Mouse (Mus musculus): Measurements from ENCODE around the gene Has3. TPM values are rescaled to one million over a fixed set of nuclear protein-coding genes. Genes with fewer than 3 reads are reported as not detected.

Has3 gene
- polyA plus RNA-seq, 1 experiment from 2014 or later, result 1.8 TPM

DNA sequence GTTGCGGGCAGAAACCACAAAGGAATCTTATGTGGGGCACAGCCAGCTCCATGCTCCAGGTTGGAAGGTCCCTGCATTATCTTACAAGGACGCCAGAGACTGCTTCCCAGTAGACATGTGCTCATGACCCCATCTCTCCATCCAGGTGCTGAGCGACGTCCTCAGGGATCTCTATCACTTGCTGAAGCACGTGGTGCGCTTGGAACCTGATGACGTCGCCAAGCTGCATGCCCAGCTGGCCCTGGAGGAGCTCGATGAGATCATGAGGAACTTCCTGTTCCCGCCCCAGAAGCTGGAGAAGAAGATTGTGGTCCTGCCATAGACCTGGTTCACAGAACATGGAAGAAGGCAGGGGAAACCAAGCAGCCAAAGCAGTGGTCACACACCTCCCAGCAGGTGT lies 20.0 kb upstream of the Has3 start:
- H3K4me2 ChIP-seq (ENCODE audit: low read length), result no peak overlapping the region
- no peaks in the 10 kb centered on the region for H3K36me3 ChIP-seq (ENCODE audit: control insufficient read depth, insufficient read depth, low read length)
- WGBS, result 92% methylated on average over 10 of the region's 10 CpGs
- no peak overlapping the region; the same call in 1 of the 2 replicates for H3K27ac ChIP-seq (ENCODE audit: low read depth, low read length)
- no peaks in the 10 kb centered on the region for H3K9me3 ChIP-seq (replicated peaks; ENCODE audit: control insufficient read depth, low read length)
- no peak overlapping the region for H3K4me3 ChIP-seq (ENCODE audit: low read depth, low read length)
- H3K27me3 ChIP-seq (replicated peaks; ENCODE audit: control insufficient read depth, insufficient read depth, low read length), result no peaks in the 10 kb centered on the region
- no peak overlapping the region for H3K9ac ChIP-seq (ENCODE audit: low read length)
- H3K4me1 ChIP-seq (ENCODE audit: control insufficient read depth, insufficient read depth, low read length), result no peaks in the 10 kb centered on the region
- ATAC-seq (no peak), DNase-seq (ENCODE audit: low spot score) (no peak)

DNA sequence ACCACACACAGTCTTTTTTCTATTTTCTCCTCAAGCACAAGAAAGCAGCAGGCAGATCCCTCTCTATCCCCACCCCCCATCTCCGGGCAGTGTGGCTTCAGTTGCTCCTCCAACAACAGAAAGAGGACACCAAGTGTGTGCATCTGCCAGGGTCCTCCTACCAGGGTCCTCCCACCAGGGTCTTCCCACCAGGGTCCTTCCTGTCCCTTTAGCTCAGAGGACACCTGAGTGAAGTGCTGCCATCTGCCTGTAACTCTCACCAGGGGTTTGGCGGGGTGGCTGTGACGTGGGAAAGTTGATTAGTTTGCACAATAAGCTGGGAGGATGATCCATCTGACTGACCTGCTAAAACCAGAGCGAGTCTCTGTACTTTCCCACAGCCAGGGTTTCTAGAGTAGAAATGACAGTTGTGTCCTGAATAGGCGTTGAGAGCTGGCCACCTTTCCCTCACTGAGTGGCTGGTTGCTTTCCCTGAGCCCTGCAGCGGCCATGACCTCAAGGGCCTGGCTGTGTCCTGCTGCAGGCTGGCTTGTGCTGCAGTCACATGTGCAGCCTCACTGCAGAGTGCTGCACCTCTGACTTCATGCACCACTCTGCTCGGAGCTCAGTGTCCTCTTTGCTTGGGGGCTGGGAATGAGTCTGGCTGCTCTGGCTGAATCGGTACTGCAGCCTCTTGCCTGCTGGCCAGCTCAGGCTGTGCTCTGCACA lies 15.4 kb upstream of the Has3 start:
- no peaks in the 10 kb centered on the region for H3K4me1 ChIP-seq (ENCODE audit: control insufficient read depth, insufficient read depth, low read length)
- H3K4me3 ChIP-seq (ENCODE audit: low read depth, low read length), result no peak overlapping the region
- no peaks in the 10 kb centered on the region for H3K9me3 ChIP-seq (replicated peaks; ENCODE audit: control insufficient read depth, low read length)
- ATAC-seq (no peak), DNase-seq (ENCODE audit: low spot score) (no peak)
- H3K4me2 ChIP-seq (ENCODE audit: low read length), result no peak overlapping the region
- WGBS, result 57% methylated on average over 8 of the region's 8 CpGs
- no peak overlapping the region for H3K27ac ChIP-seq (ENCODE audit: low read depth, low read length)
- no peaks in the 10 kb centered on the region for H3K27me3 ChIP-seq (replicated peaks; ENCODE audit: control insufficient read depth, insufficient read depth, low read length)
- no peaks in the 10 kb centered on the region for H3K36me3 ChIP-seq (ENCODE audit: control insufficient read depth, insufficient read depth, low read length)
- H3K9ac ChIP-seq (ENCODE audit: low read length), result no peak overlapping the region

DNA sequence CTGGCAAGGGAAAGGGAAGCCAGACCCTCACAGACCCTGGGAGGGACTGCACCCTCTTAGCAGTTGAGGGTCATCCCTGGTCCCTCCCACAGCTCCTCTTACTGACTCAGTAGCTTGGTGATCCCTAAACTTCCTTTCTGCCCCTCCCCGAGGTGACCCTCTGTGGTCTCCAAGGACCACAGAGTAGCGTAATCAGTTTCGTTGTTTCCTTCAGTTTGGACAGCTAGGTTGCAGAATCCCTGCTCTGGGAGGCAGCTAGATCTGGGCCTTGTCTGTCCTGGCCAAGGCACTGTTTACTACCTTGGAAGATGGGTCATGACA lies 14.8 kb upstream of the Has3 start:
- no peaks in the 10 kb centered on the region for H3K27me3 ChIP-seq (replicated peaks; ENCODE audit: control insufficient read depth, insufficient read depth, low read length)
- no peak for ATAC-seq
- H3K4me1 ChIP-seq (ENCODE audit: control insufficient read depth, insufficient read depth, low read length), result no peaks in the 10 kb centered on the region
- no peaks in the 10 kb centered on the region for H3K9me3 ChIP-seq (replicated peaks; ENCODE audit: control insufficient read depth, low read length)
- no peak overlapping the region for H3K4me3 ChIP-seq (ENCODE audit: low read depth, low read length)
- no peak overlapping the region for H3K27ac ChIP-seq (ENCODE audit: low read depth, low read length)
- H3K4me2 ChIP-seq (ENCODE audit: low read length), result no peak overlapping the region
- no peaks in the 10 kb centered on the region for H3K36me3 ChIP-seq (ENCODE audit: control insufficient read depth, insufficient read depth, low read length)
- 88% methylated on average over 3 of the region's 3 CpGs for WGBS
- no peak for DNase-seq (ENCODE audit: low spot score)
- no peak overlapping the region for H3K9ac ChIP-seq (ENCODE audit: low read length)

DNA sequence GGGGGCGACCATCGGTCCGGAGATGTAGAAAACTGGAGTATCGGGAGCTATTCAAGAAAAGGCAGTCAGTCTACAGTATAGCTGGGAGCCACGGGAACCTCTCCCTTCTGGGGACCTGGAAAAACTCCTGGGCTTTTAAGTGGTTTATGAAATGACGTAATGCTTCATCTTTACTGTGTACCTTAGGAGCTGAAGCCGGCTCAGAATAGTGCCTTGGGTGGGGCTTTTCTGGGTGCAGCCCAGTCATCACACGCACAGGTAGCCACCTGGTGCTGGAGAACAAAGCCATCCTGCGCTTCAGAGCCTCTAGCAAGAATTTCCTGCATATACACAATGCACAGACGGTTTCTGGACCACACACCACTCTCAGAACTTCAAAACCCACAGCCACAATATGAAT lies 7.2 kb upstream of the Has3 start:
- Histone ChIP-seq H3K4me1 (ENCODE audit: control insufficient read depth, insufficient read depth, low read length) (no peaks in the 10 kb centered on the region), H3K27ac (ENCODE audit: low read depth, low read length) (no peak overlapping the region), H3K4me3 (ENCODE audit: low read depth, low read length) (no peak overlapping the region), H3K9ac (ENCODE audit: low read length) (no peak overlapping the region), H3K27me3 (replicated peaks; ENCODE audit: control insufficient read depth, insufficient read depth, low read length) (no peaks in the 10 kb centered on the region), H3K4me2 (ENCODE audit: low read length) (no peak overlapping the region), H3K9me3 (replicated peaks; ENCODE audit: control insufficient read depth, low read length) (no peaks in the 10 kb centered on the region), H3K36me3 (ENCODE audit: control insufficient read depth, insufficient read depth, low read length) (no peaks in the 10 kb centered on the region)
- WGBS, result 88% methylated on average over 10 of the region's 10 CpGs
- ATAC-seq (no peak), DNase-seq (ENCODE audit: low spot score) (no peak)

- H3K36me3 ChIP-seq (ENCODE audit: control insufficient read depth, insufficient read depth, low read length), result no peaks in the 10 kb centered on the region
- no peak overlapping the region for H3K9ac ChIP-seq (ENCODE audit: low read length)
- H3K4me1 ChIP-seq (ENCODE audit: control insufficient read depth, insufficient read depth, low read length), result no peaks in the 10 kb centered on the region
- peak; percentile 56 for DNase-seq (ENCODE audit: low spot score)
- no peak overlapping the region for H3K4me2 ChIP-seq (ENCODE audit: low read length)
- peaks cover 16% of the 10 kb centered on the region for H3K27me3 ChIP-seq (replicated peaks; ENCODE audit: control insufficient read depth, insufficient read depth, low read length)
- H3K9me3 ChIP-seq (replicated peaks; ENCODE audit: control insufficient read depth, low read length), result no peaks in the 10 kb centered on the region
- ATAC-seq, result peak; percentile 77
- WGBS, result 65% methylated on average over 9 of the region's 9 CpGs
- no peak overlapping the region for H3K27ac ChIP-seq (ENCODE audit: low read depth, low read length)
- no peak overlapping the region for H3K4me3 ChIP-seq (ENCODE audit: low read depth, low read length)
Measured at GRCm38 (mm10) chr8:106865354-106865753, 4.7 kb upstream of the Has3 start.

- peaks cover 19% of the 10 kb centered on the region for H3K27me3 ChIP-seq (replicated peaks; ENCODE audit: control insufficient read depth, insufficient read depth, low read length)
- peak overlapping the region; percentile 72 for H3K9ac ChIP-seq (ENCODE audit: low read length)
- peaks cover 14% of the 10 kb centered on the region for H3K4me1 ChIP-seq (ENCODE audit: control insufficient read depth, insufficient read depth, low read length)
- WGBS, result 0% methylated on average over 56 of the region's 63 CpGs
- H3K4me2 ChIP-seq (ENCODE audit: low read length), result peak overlapping the region; percentile 97
- DNase-seq (ENCODE audit: low spot score) (peak; percentile 71), ATAC-seq (peak; percentile 77)
- H3K27ac ChIP-seq (ENCODE audit: low read depth, low read length), result peak overlapping the region; percentile 41
- no peaks in the 10 kb centered on the region for H3K9me3 ChIP-seq (replicated peaks; ENCODE audit: control insufficient read depth, low read length)
- H3K4me3 ChIP-seq (ENCODE audit: low read depth, low read length), result peak overlapping the region; percentile 55
- peaks cover 15% of the 10 kb centered on the region for H3K36me3 ChIP-seq (ENCODE audit: control insufficient read depth, insufficient read depth, low read length)
Measured at GRCm38 (mm10) chr8:106870537-106871327, 690 bp downstream of the Has3 start.

- peak overlapping the region; percentile 41 for H3K27ac ChIP-seq (ENCODE audit: low read depth, low read length)
- H3K9me3 ChIP-seq (replicated peaks; ENCODE audit: control insufficient read depth, low read length), result no peaks in the 10 kb centered on the region
- peaks cover 19% of the 10 kb centered on the region for H3K27me3 ChIP-seq (replicated peaks; ENCODE audit: control insufficient read depth, insufficient read depth, low read length)
- DNase-seq (ENCODE audit: low spot score) (peak; percentile 24), ATAC-seq (peak; percentile 45)
- H3K9ac ChIP-seq (ENCODE audit: low read length), result peak overlapping the region; percentile 72
- H3K4me3 ChIP-seq (ENCODE audit: low read depth, low read length), result peak overlapping the region; percentile 55
- H3K36me3 ChIP-seq (ENCODE audit: control insufficient read depth, insufficient read depth, low read length), result peaks cover 19% of the 10 kb centered on the region
- 1% methylated on average over 15 of the region's 15 CpGs for WGBS
- peak overlapping the region; percentile 97 for H3K4me2 ChIP-seq (ENCODE audit: low read length)
- H3K4me1 ChIP-seq (ENCODE audit: control insufficient read depth, insufficient read depth, low read length), result peaks cover 14% of the 10 kb centered on the region
Measured at GRCm38 (mm10) chr8:106871328-106871926, 1.4 kb downstream of the Has3 start.

DNA sequence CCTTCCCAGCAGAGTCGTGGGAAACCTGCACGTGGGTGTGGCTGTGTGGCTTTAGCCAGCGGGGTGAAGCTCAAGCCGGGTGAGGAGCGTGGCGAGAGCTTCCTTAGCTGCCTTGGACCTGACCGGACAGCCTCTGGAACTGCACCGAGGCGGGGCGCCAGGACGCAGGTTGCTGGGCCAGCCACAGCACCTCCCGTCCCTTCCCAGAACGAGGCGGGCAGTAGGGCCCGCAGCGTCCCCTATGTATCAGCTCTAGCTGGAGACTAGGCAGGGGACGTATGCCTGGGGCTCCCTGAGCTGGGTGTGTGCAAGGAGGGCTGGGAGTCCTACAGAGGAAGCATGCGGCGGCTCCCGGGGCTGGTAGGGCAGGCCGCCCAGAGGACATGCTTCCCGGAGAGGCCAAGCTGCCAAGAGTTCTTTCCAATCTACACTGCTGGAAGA lies 1.9 kb downstream of the Has3 start:
- peak; percentile 62 for ATAC-seq

More for the DNA sequence above, 1.9 kb downstream of the Has3 start:
- peak; percentile 56 for DNase-seq (ENCODE audit: low spot score)
- H3K4me3 ChIP-seq (ENCODE audit: low read depth, low read length), result peak overlapping the region; percentile 55
- H3K27me3 ChIP-seq (replicated peaks; ENCODE audit: control insufficient read depth, insufficient read depth, low read length), result peaks cover 19% of the 10 kb centered on the region
- whole genome bisulfite sequencing, result 0% methylated on average over 22 of the region's 22 CpGs
- peak overlapping the region; percentile 41; the same call in 1 of the 2 replicates for H3K27ac ChIP-seq (ENCODE audit: low read depth, low read length)
- peak overlapping the region; percentile 72 for H3K9ac ChIP-seq (ENCODE audit: low read length)
- no peaks in the 10 kb centered on the region for H3K9me3 ChIP-seq (replicated peaks; ENCODE audit: control insufficient read depth, low read length)
- H3K36me3 ChIP-seq (ENCODE audit: control insufficient read depth, insufficient read depth, low read length), result peaks cover 23% of the 10 kb centered on the region
- peak overlapping the region; percentile 97 for H3K4me2 ChIP-seq (ENCODE audit: low read length)
- peaks cover 14% of the 10 kb centered on the region for H3K4me1 ChIP-seq (ENCODE audit: control insufficient read depth, insufficient read depth, low read length)
